Mouse (Mus musculus) kidney, embryonic 15.5 days (tissue): Measurements from ENCODE around the gene Kcnip1. TPM values are rescaled to one million over a fixed set of nuclear protein-coding genes. Genes with fewer than 3 reads are reported as not detected.

Experiments
- ATAC-seq: fragments of 200-750 bp; cut with Nextera tagmentation; replicated peaks from 2 replicates; pipeline ENCODE4 v1.8.0; 2017; ENCODE audit warnings: moderate TSS enrichment; ENCODE audit not compliant: low FRiP score
- H3K27ac ChIP-seq: fragments of 300-500 bp; sonication (generic); 2 replicates; pipeline ENCODE4 v1.5.1; 2015; ENCODE audit warnings: mild to moderate bottlenecking, inconsistent platforms
- H3K27me3 ChIP-seq: fragments of 300-500 bp; sonication (generic); 2 replicates; pipeline ENCODE4 v1.6.1; 2015; ENCODE audit warnings: inconsistent platforms
- H3K36me3 ChIP-seq: fragments of 300-500 bp; sonication (generic); 2 replicates; pipeline ENCODE4 v1.6.1; 2015; ENCODE audit warnings: inconsistent platforms
- H3K4me1 ChIP-seq: fragments of 300-500 bp; sonication (generic); 2 replicates; pipeline ENCODE4 v1.6.1; 2015; ENCODE audit warnings: inconsistent platforms
- H3K4me2 ChIP-seq: fragments of 300-500 bp; sonication (generic); 2 replicates; pipeline ENCODE4 v1.6.1; 2015; ENCODE audit warnings: moderate library complexity, mild to moderate bottlenecking, inconsistent platforms
- H3K4me3 ChIP-seq: fragments of 300-500 bp; sonication (generic); replicated peaks from 2 replicates; pipeline ENCODE4 v1.5.1; 2015; ENCODE audit warnings: mild to moderate bottlenecking, inconsistent platforms
- H3K9ac ChIP-seq: fragments of 300-500 bp; sonication (generic); 2 replicates; pipeline ENCODE4 v1.6.1; 2015; ENCODE audit warnings: mild to moderate bottlenecking, inconsistent platforms
- H3K9me3 ChIP-seq: fragments of 300-500 bp; sonication (generic); replicated peaks from 2 replicates; pipeline ENCODE4 v1.6.1; 2016; ENCODE audit warnings: inconsistent platforms
- WGBS: fragments of 180-500 bp; shearing (Covaris S2); methylation state at CpG from one replicate; pipeline ENCODE4 v1.1.7; 2015; ENCODE audit warnings: mixed read lengths; 5-methylcytosine and 5-hydroxymethylcytosine counted together
- polyA plus RNA-seq: library from polyadenylated mRNA; unstranded; fragments of >200 nt; fragmentation: Nextera tagmentation; extraction: Ambion mirVana; gene quantifications from 2 replicates; pipeline ENCODE4 v1.2.1, GENCODE M21; 2015

The Kcnip1 gene
- polyA plus RNA-seq, 1 experiment from 2014 or later = 1.4 TPM

- no peaks in the 10 kb centered on the region for H3K36me3 ChIP-seq
- H3K9ac ChIP-seq = no peak overlapping the region
- no peak overlapping the region for H3K27ac ChIP-seq
- H3K9me3 ChIP-seq = no peaks in the 10 kb centered on the region
- ATAC-seq = no peak
- H3K4me3 ChIP-seq = no peak overlapping the region
- no peaks in the 10 kb centered on the region for H3K27me3 ChIP-seq
- 85% methylated on average over 8 of the region's 8 CpGs for WGBS
- no peaks in the 10 kb centered on the region for H3K4me1 ChIP-seq
- H3K4me2 ChIP-seq = no peak overlapping the region
Measured at GRCm38 (mm10) chr11:33951684-33952625, 41.0 kb downstream of the Kcnip1 start.

- no peak for ATAC-seq
- H3K9ac ChIP-seq = no peak overlapping the region
- H3K27me3 ChIP-seq = no peaks in the 10 kb centered on the region
- H3K36me3 ChIP-seq = no peaks in the 10 kb centered on the region
- no peak overlapping the region for H3K27ac ChIP-seq
- no peaks in the 10 kb centered on the region for H3K9me3 ChIP-seq
- WGBS = 65% methylated on average over 5 of the region's 5 CpGs
- H3K4me1 ChIP-seq = no peaks in the 10 kb centered on the region
- H3K4me2 ChIP-seq = no peak overlapping the region
- no peak overlapping the region for H3K4me3 ChIP-seq
Measured at GRCm38 (mm10) chr11:33951155-33951554, 41.8 kb downstream of the Kcnip1 start.

- Histone ChIP-seq H3K4me3 (no peak overlapping the region), H3K4me2 (no peak overlapping the region), H3K27me3 (no peaks in the 10 kb centered on the region), H3K4me1 (no peaks in the 10 kb centered on the region), H3K36me3 (no peaks in the 10 kb centered on the region), H3K9ac (no peak overlapping the region), H3K9me3 (no peaks in the 10 kb centered on the region), H3K27ac (no peak overlapping the region)
- WGBS = 78% methylated on average over 4 of the region's 4 CpGs
- no peak for ATAC-seq
Measured at GRCm38 (mm10) chr11:33946501-33946900, 46.5 kb downstream of the Kcnip1 start.

- H3K4me2 ChIP-seq = no peak overlapping the region
- WGBS = 86% methylated on average over 9 of the region's 9 CpGs
- no peaks in the 10 kb centered on the region for H3K9me3 ChIP-seq
- H3K27me3 ChIP-seq = no peaks in the 10 kb centered on the region
- H3K27ac ChIP-seq = no peak overlapping the region
- H3K36me3 ChIP-seq = no peaks in the 10 kb centered on the region
- no peak overlapping the region for H3K9ac ChIP-seq
- no peaks in the 10 kb centered on the region for H3K4me1 ChIP-seq
- ATAC-seq = no peak
- H3K4me3 ChIP-seq = no peak overlapping the region
Measured at GRCm38 (mm10) chr11:33944786-33945328, 48.1 kb downstream of the Kcnip1 start.

GRCm38 (mm10) chr11:33944067-33944785 lies 48.7 kb downstream of the Kcnip1 start:
- ATAC-seq = no peak
- no peaks in the 10 kb centered on the region for H3K4me1 ChIP-seq
- H3K36me3 ChIP-seq = no peaks in the 10 kb centered on the region
- no peaks in the 10 kb centered on the region for H3K27me3 ChIP-seq
- H3K27ac ChIP-seq = no peak overlapping the region
- no peak overlapping the region for H3K4me2 ChIP-seq
- H3K4me3 ChIP-seq = no peak overlapping the region
- H3K9me3 ChIP-seq = no peaks in the 10 kb centered on the region
- 73% methylated on average over 4 of the region's 4 CpGs for WGBS
- no peak overlapping the region for H3K9ac ChIP-seq

GRCm38 (mm10) chr11:33943565-33943964 lies 49.4 kb downstream of the Kcnip1 start:
- no peak overlapping the region for H3K27ac ChIP-seq
- WGBS = 74% methylated on average over 1 of the region's 1 CpGs
- H3K4me2 ChIP-seq = no peak overlapping the region
- no peaks in the 10 kb centered on the region for H3K27me3 ChIP-seq
- no peak overlapping the region for H3K9ac ChIP-seq
- ATAC-seq = no peak
- no peaks in the 10 kb centered on the region for H3K4me1 ChIP-seq
- no peak overlapping the region for H3K4me3 ChIP-seq
- no peaks in the 10 kb centered on the region for H3K36me3 ChIP-seq
- H3K9me3 ChIP-seq = no peaks in the 10 kb centered on the region

GRCm38 (mm10) chr11:33939456-33940113 lies 53.4 kb downstream of the Kcnip1 start:
- H3K27me3 ChIP-seq = no peaks in the 10 kb centered on the region
- no peak overlapping the region for H3K9ac ChIP-seq
- H3K4me1 ChIP-seq = no peaks in the 10 kb centered on the region
- H3K4me2 ChIP-seq = no peak overlapping the region
- H3K9me3 ChIP-seq = no peaks in the 10 kb centered on the region
- no peaks in the 10 kb centered on the region for H3K36me3 ChIP-seq
- no peak overlapping the region for H3K27ac ChIP-seq
- 68% methylated on average over 4 of the region's 4 CpGs for WGBS
- ATAC-seq = no peak
- H3K4me3 ChIP-seq = no peak overlapping the region

GRCm38 (mm10) chr11:33938561-33939274 lies 54.2 kb downstream of the Kcnip1 start:
- Histone ChIP-seq H3K27me3 (no peaks in the 10 kb centered on the region), H3K4me3 (no peak overlapping the region), H3K36me3 (no peaks in the 10 kb centered on the region), H3K9me3 (no peaks in the 10 kb centered on the region), H3K27ac (no peak overlapping the region), H3K4me2 (no peak overlapping the region), H3K4me1 (no peaks in the 10 kb centered on the region), H3K9ac (no peak overlapping the region)
- WGBS = 58% methylated on average over 7 of the region's 7 CpGs
- no peak for ATAC-seq

GRCm38 (mm10) chr11:33937641-33938040 lies 55.3 kb downstream of the Kcnip1 start:
- no peak for ATAC-seq
- H3K9me3 ChIP-seq = no peaks in the 10 kb centered on the region
- WGBS = 69% methylated on average over 8 of the region's 8 CpGs
- no peaks in the 10 kb centered on the region for H3K27me3 ChIP-seq
- no peak overlapping the region for H3K4me3 ChIP-seq
- H3K9ac ChIP-seq = no peak overlapping the region
- H3K27ac ChIP-seq = no peak overlapping the region
- H3K36me3 ChIP-seq = no peaks in the 10 kb centered on the region
- H3K4me1 ChIP-seq = peaks cover 4% of the 10 kb centered on the region
- no peak overlapping the region for H3K4me2 ChIP-seq

- no peak overlapping the region for H3K9ac ChIP-seq
- H3K4me1 ChIP-seq = peaks cover 12% of the 10 kb centered on the region
- H3K9me3 ChIP-seq = no peaks in the 10 kb centered on the region
- no peaks in the 10 kb centered on the region for H3K36me3 ChIP-seq
- H3K4me2 ChIP-seq = no peak overlapping the region
- WGBS = 73% methylated on average over 9 of the region's 9 CpGs
- no peak overlapping the region for H3K27ac ChIP-seq
- ATAC-seq = no peak
- no peaks in the 10 kb centered on the region for H3K27me3 ChIP-seq
- H3K4me3 ChIP-seq = no peak overlapping the region
Measured at GRCm38 (mm10) chr11:33934286-33934685, 58.7 kb downstream of the Kcnip1 start.

- peak; percentile 69 for ATAC-seq
- 29% methylated on average over 18 of the region's 18 CpGs for WGBS
- Histone ChIP-seq H3K4me3 (peak overlapping the region; percentile 7; the same call in 1 of the 2 replicates), H3K27me3 (0 out of 2 replicates have a peak, but pooled peaks cover under 1% of the 10 kb centered on the region), H3K4me1 (peaks cover 12% of the 10 kb centered on the region), H3K27ac (peak overlapping the region; percentile 41; the same call in 1 of the 2 replicates), H3K36me3 (no peaks in the 10 kb centered on the region), H3K9ac (no peak overlapping the region), H3K4me2 (peak overlapping the region; percentile 51), H3K9me3 (no peaks in the 10 kb centered on the region)
Measured at GRCm38 (mm10) chr11:33932386-33933111, 60.4 kb downstream of the Kcnip1 start.
